Mouse (Mus musculus): ENCODE measurements around the gene Trim63. TPM values are rescaled to one million over a fixed set of nuclear protein-coding genes. Genes with fewer than 3 reads are reported as not detected.
"Not testable (repeated sequence)": the region's sequence is repeated elsewhere in the genome, so short reads cannot be mapped to it uniquely, and the experiment has no call there.

Gene Trim63
- polyA plus RNA-seq (2015; fragmentation: Nextera tagmentation; extraction: Ambion mirVana) = 0.75 and 1.3 TPM in 2 replicates

GRCm38 (mm10) chr4:134314876-134315275, at the start of gene Trim63:
Gene Trim63 (plus strand): TSS chr4:134315120.
- H3K4me1 ChIP-seq (ENCODE audit: insufficient read depth, low read depth, low read length) = no peaks in the 10 kb centered on the region
- no peak within 1 kb of the TSS for H3K4me2 ChIP-seq (replicated peaks; ENCODE audit: low read depth, low read length)
- TF ChIP-seq EP300 (IDR thresholded peaks at IDR 0.05) = no peak
- no peak for TF ChIP-seq CTCF (IDR thresholded peaks at IDR 0.05)
- no peaks in the 10 kb centered on the region for H3K27me3 ChIP-seq (replicated peaks; ENCODE audit: insufficient read depth, low read length)
- 46% methylated on average over 11 of the region's 11 CpGs for WGBS
- no peaks in the 10 kb centered on the region for H3K9me3 ChIP-seq (ENCODE audit: low read length)
- DNase-seq (ENCODE audit: low spot score) (no peak), ATAC-seq (no peak)
- no peak within 1 kb of the TSS for H3K4me3 ChIP-seq (ENCODE audit: low read depth, low read length)
- H3K27ac ChIP-seq (ENCODE audit: low read length) = no peak within 1 kb of the TSS
- H3K36me3 ChIP-seq (ENCODE audit: insufficient read depth, low read length) = no peaks in the 10 kb centered on the region
- no peak within 1 kb of the TSS for H3K9ac ChIP-seq (replicated peaks; ENCODE audit: low read depth)

GRCm38 (mm10) chr4:134265860-134266585, 48.9 kb upstream of the Trim63 start:
- Histone ChIP-seq H3K4me3 (ENCODE audit: low read depth, low read length) (no peak overlapping the region), H3K4me2 (replicated peaks; ENCODE audit: low read depth, low read length) (no peak overlapping the region), H3K36me3 (ENCODE audit: insufficient read depth, low read length) (no peaks in the 10 kb centered on the region), H3K4me1 (ENCODE audit: insufficient read depth, low read depth, low read length) (no peaks in the 10 kb centered on the region), H3K9ac (replicated peaks; ENCODE audit: low read depth) (no peak overlapping the region), H3K27me3 (replicated peaks; ENCODE audit: insufficient read depth, low read length) (no peaks in the 10 kb centered on the region), H3K27ac (ENCODE audit: low read length) (no peak overlapping the region), H3K9me3 (ENCODE audit: low read length) (no peaks in the 10 kb centered on the region)
- no peak for DNase-seq (ENCODE audit: low spot score)
- WGBS = 38% methylated on average over 9 of the region's 9 CpGs
- TF ChIP-seq CTCF (IDR thresholded peaks at IDR 0.05) (peak; percentile 10; the same call in 1 of the 2 replicates), EP300 (IDR thresholded peaks at IDR 0.05) (peak; percentile 56; the same call in 1 of the 2 replicates)
- peak; percentile 52 for ATAC-seq

GRCm38 (mm10) chr4:134268102-134268655, 46.7 kb upstream of the Trim63 start:
- H3K4me2 ChIP-seq (replicated peaks; ENCODE audit: low read depth, low read length) = no peak overlapping the region
- peaks cover 4% of the 10 kb centered on the region; the same call in 1 of the 2 replicates for H3K4me1 ChIP-seq (ENCODE audit: insufficient read depth, low read depth, low read length)
- DNase-seq (ENCODE audit: low spot score) (no peak), ATAC-seq (peak; percentile 35; the same call in 1 of the 2 replicates)
- H3K4me3 ChIP-seq (ENCODE audit: low read depth, low read length) = no peak overlapping the region
- no peaks in the 10 kb centered on the region for H3K36me3 ChIP-seq (ENCODE audit: insufficient read depth, low read length)
- H3K9me3 ChIP-seq (ENCODE audit: low read length) = no peaks in the 10 kb centered on the region
- TF ChIP-seq CTCF (IDR thresholded peaks at IDR 0.05) (peak; percentile 29), EP300 (IDR thresholded peaks at IDR 0.05) (no peak)
- no peaks in the 10 kb centered on the region for H3K27me3 ChIP-seq (replicated peaks; ENCODE audit: insufficient read depth, low read length)
- no peak overlapping the region for H3K9ac ChIP-seq (replicated peaks; ENCODE audit: low read depth)
- WGBS = 71% methylated on average over 19 of the region's 19 CpGs
- H3K27ac ChIP-seq (ENCODE audit: low read length) = no peak overlapping the region

GRCm38 (mm10) chr4:134269622-134270021, 45.3 kb upstream of the Trim63 start:
- TF ChIP-seq CTCF (IDR thresholded peaks at IDR 0.05) = peak; percentile 62
- not testable (repeated sequence) for H3K4me1 ChIP-seq (ENCODE audit: insufficient read depth, low read depth, low read length); H3K4me2 ChIP-seq (replicated peaks; ENCODE audit: low read depth, low read length); ATAC-seq; H3K36me3 ChIP-seq (ENCODE audit: insufficient read depth, low read length); H3K9ac ChIP-seq (replicated peaks; ENCODE audit: low read depth); H3K27ac ChIP-seq (ENCODE audit: low read length); H3K27me3 ChIP-seq (replicated peaks; ENCODE audit: insufficient read depth, low read length); H3K9me3 ChIP-seq (ENCODE audit: low read length); H3K4me3 ChIP-seq (ENCODE audit: low read depth, low read length)
- peak; percentile 5 for DNase-seq (ENCODE audit: low spot score)

GRCm38 (mm10) chr4:134271979-134272378, 42.9 kb upstream of the Trim63 start:
- H3K27me3 ChIP-seq (replicated peaks; ENCODE audit: insufficient read depth, low read length) = no peaks in the 10 kb centered on the region
- no peak overlapping the region for H3K4me3 ChIP-seq (ENCODE audit: low read depth, low read length)
- DNase-seq (ENCODE audit: low spot score) = no peak
- no peak overlapping the region for H3K27ac ChIP-seq (ENCODE audit: low read length)
- H3K9ac ChIP-seq (replicated peaks; ENCODE audit: low read depth) = no peak overlapping the region
- H3K9me3 ChIP-seq (ENCODE audit: low read length) = no peaks in the 10 kb centered on the region
- H3K36me3 ChIP-seq (ENCODE audit: insufficient read depth, low read length) = peaks cover 5% of the 10 kb centered on the region; the same call in 1 of the 2 replicates
- no peak for ATAC-seq
- WGBS = 80% methylated on average over 7 of the region's 7 CpGs
- H3K4me1 ChIP-seq (ENCODE audit: insufficient read depth, low read depth, low read length) = peaks cover 4% of the 10 kb centered on the region; the same call in 1 of the 2 replicates
- TF ChIP-seq EP300 (IDR thresholded peaks at IDR 0.05) (no peak), CTCF (IDR thresholded peaks at IDR 0.05) (no peak)
- no peak overlapping the region for H3K4me2 ChIP-seq (replicated peaks; ENCODE audit: low read depth, low read length)

GRCm38 (mm10) chr4:134272731-134273416, 42.0 kb upstream of the Trim63 start:
- H3K27ac ChIP-seq (ENCODE audit: low read length) = peak overlapping the region; percentile 38; the same call in 1 of the 2 replicates
- H3K9ac ChIP-seq (replicated peaks; ENCODE audit: low read depth) = no peak overlapping the region
- 11% methylated on average over 12 of the region's 13 CpGs for WGBS
- peak; percentile 73 for DNase-seq (ENCODE audit: low spot score)
- no peaks in the 10 kb centered on the region for H3K9me3 ChIP-seq (ENCODE audit: low read length)
- H3K36me3 ChIP-seq (ENCODE audit: insufficient read depth, low read length) = peaks cover 9% of the 10 kb centered on the region; the same call in 1 of the 2 replicates
- H3K27me3 ChIP-seq (replicated peaks; ENCODE audit: insufficient read depth, low read length) = no peaks in the 10 kb centered on the region
- H3K4me2 ChIP-seq (replicated peaks; ENCODE audit: low read depth, low read length) = peak overlapping the region; percentile 40
- H3K4me3 ChIP-seq (ENCODE audit: low read depth, low read length) = peak overlapping the region; percentile 21; the same call in 1 of the 2 replicates
- peak; percentile 59 for ATAC-seq
- TF ChIP-seq CTCF (IDR thresholded peaks at IDR 0.05) = no peak
- no peak for TF ChIP-seq EP300 (IDR thresholded peaks at IDR 0.05)
- H3K4me1 ChIP-seq (ENCODE audit: insufficient read depth, low read depth, low read length) = peaks cover 4% of the 10 kb centered on the region; the same call in 1 of the 2 replicates
